Mouse (Mus musculus): ENCODE results near the gene Mrpl1.

The Mrpl1 gene

GRCm38 (mm10) chr5:96311677-96312076 is 102.4 kb downstream of the Mrpl1 start:
- no peak for DNase-seq (ENCODE audit: low spot score)

Measured in spleen, adult 12 weeks (tissue).